9 mouse cellular contexts compared by ENCODE assay signal in genomic region chr5:124059677-124060076, GRCm38 (mm10). TPM values are rescaled to one million over a fixed set of nuclear protein-coding genes. Genes with fewer than 3 reads are reported as not detected.
DNase-seq lines count a peak whose midpoint lies in the region; ATAC-seq and TF ChIP-seq lines count a peak whose summit lies in the region.
"Had no signal": no experiment of that assay in that cellular context is flagged by ENCODE, and none has a peak within 500 bp of the region (broad histone marks: within the 10 kb centered on the region; RNA-seq: fewer than 3 reads in every experiment).

No protein-coding gene starts in this region.

- peaks cover 22% of the 10 kb centered on the region for H3K4me1 ChIP-seq in heart, embryonic 12.5 days (replicated peaks)
- no peaks in the 10 kb centered on the region; the same call in 1 of the 2 replicates for H3K4me1 ChIP-seq in spleen, adult 2 months (ENCODE audit: control insufficient read depth, insufficient read depth, insufficient read length)
- peaks cover 3% of the 10 kb centered on the region; the same call in 1 of the 2 replicates for H3K4me1 ChIP-seq in liver, embryonic 11.5 days (replicated peaks; ENCODE audit: control insufficient read depth, insufficient read depth, low read length)

- peaks cover 9% of the 10 kb centered on the region for H3K27me3 ChIP-seq in heart, embryonic 12.5 days (replicated peaks)
- H3K27me3 ChIP-seq in spleen, adult 2 months (ENCODE audit: control insufficient read depth, insufficient read depth, low read length) = no peaks in the 10 kb centered on the region
- H3K27me3 ChIP-seq in liver, embryonic 11.5 days (replicated peaks; ENCODE audit: control insufficient read depth, insufficient read depth, low read length) = no peaks in the 10 kb centered on the region
- H3K27me3 ChIP-seq: forebrain, embryonic 15.5 days had no signal

- H3K4me2 ChIP-seq in heart, embryonic 12.5 days = no peak overlapping the region
- H3K4me2 ChIP-seq in liver, embryonic 11.5 days = 0 out of 2 replicates have a peak overlapping the region, but pooled peaks have one; percentile 10
- H3K4me2 ChIP-seq: forebrain, embryonic 15.5 days had no signal

- H3K9me3 ChIP-seq in heart, embryonic 12.5 days (replicated peaks) = no peaks in the 10 kb centered on the region
- no peaks in the 10 kb centered on the region for H3K9me3 ChIP-seq in liver, embryonic 11.5 days (ENCODE audit: control insufficient read depth, low read length)
- H3K9me3 ChIP-seq: forebrain, embryonic 15.5 days had no signal

- H3K9ac ChIP-seq in heart, embryonic 12.5 days = no peak overlapping the region
- no peak overlapping the region for H3K9ac ChIP-seq in liver, embryonic 11.5 days (ENCODE audit: low read depth, low read length)
- H3K9ac ChIP-seq: forebrain, embryonic 15.5 days had no signal

- no peaks in the 10 kb centered on the region for H3K36me3 ChIP-seq in heart, embryonic 12.5 days
- H3K36me3 ChIP-seq in spleen, adult 2 months (ENCODE audit: control insufficient read depth, insufficient read depth, low read length) = no peaks in the 10 kb centered on the region
- H3K36me3 ChIP-seq in liver, embryonic 11.5 days (ENCODE audit: control insufficient read depth, insufficient read depth, low read length) = no peaks in the 10 kb centered on the region
- H3K36me3 ChIP-seq: forebrain, embryonic 15.5 days had no signal

- TF ChIP-seq POLR2A in spleen, adult 2 months (IDR thresholded peaks at IDR 0.05; ENCODE audit: low read depth, low read length) = no peak

- ATAC-seq in heart, embryonic 12.5 days (ENCODE audit: insufficient number of reproducible peaks, low FRiP score) = no peak; the same call in 1 of the 2 replicates
- no peak for ATAC-seq in liver, embryonic 11.5 days (replicated peaks; ENCODE audit: low FRiP score)
- ATAC-seq: forebrain, embryonic 15.5 days had no signal

- no peak overlapping the region for H3K4me3 ChIP-seq in heart, embryonic 12.5 days
- H3K4me3 ChIP-seq in spleen, adult 2 months (ENCODE audit: extremely low read depth, insufficient read depth, insufficient read length) = no peak overlapping the region; the same call in 1 of the 2 replicates
- no peak overlapping the region for H3K4me3 ChIP-seq in liver, embryonic 11.5 days (ENCODE audit: low read depth, low read length)
- H3K4me3 ChIP-seq: forebrain, embryonic 15.5 days had no signal

- no peak for TF ChIP-seq CTCF in spleen, adult 2 months (IDR thresholded peaks at IDR 0.05; ENCODE audit: extremely low read depth, insufficient read depth, insufficient read length, insufficient replicate concordance)

- H3K27ac ChIP-seq in heart, embryonic 12.5 days (ENCODE audit: poor library complexity, severe bottlenecking) = no peak overlapping the region
- peak overlapping the region; percentile 48; the same call in 1 of the 2 replicates for H3K27ac ChIP-seq in spleen, adult 2 months (ENCODE audit: insufficient read depth, low read length)
- peak overlapping the region; percentile 34; the same call in 1 of the 2 replicates for H3K27ac ChIP-seq in liver, embryonic 11.5 days (ENCODE audit: low read depth, low read length)
- H3K27ac ChIP-seq: forebrain, embryonic 15.5 days had no signal

- DNase-seq in heart, adult 11 months = peak; percentile 98
- DNase-seq in spleen, adult 2 months (ENCODE audit: low read depth in 1 of 2, low spot score in 2 of 2) = no peak
- DNase-seq in spleen, adult 18-20 months = no peak
- no peak for DNase-seq in liver, embryonic 11.5 days (ENCODE audit: low spot score)
- no peak for DNase-seq in frontal cortex, postnatal 25 days (ENCODE audit: low spot score in 2 of 2)
- no peak for DNase-seq in layer of hippocampus, postnatal 36 days
- no peak for DNase-seq in thymus, postnatal 36 days

- WGBS in heart, embryonic 12.5 days = 40% methylated on average over 5 of the region's 5 CpGs
- 32% methylated on average over 5 of the region's 5 CpGs for WGBS in spleen, adult 2 months
- 50% methylated on average over 5 of the region's 5 CpGs for WGBS in liver, embryonic 11.5 days

RNA-seq across cellular contexts. Expression of gene Vps37b, which starts 27.6 kb away (rescaled TPM):
- polyA plus RNA-seq in heart, embryonic 12.5 days (2016; fragmentation: Nextera tagmentation; extraction: Ambion mirVana) = 61.9 and 64.4 TPM in 2 replicates
- 58.1 and 72.8 TPM in 2 replicates for polyA plus RNA-seq in spleen, adult 2 months (2012; rRNA removed)
- 31.3 TPM in 2 replicates for polyA plus RNA-seq in liver, embryonic 11.5 days (2014; fragmentation: Nextera tagmentation; extraction: Ambion mirVana)
- total RNA-seq in layer of hippocampus, postnatal 36 days (2021) = 10 to 100 TPM; 32.6 to 40.8 TPM

RNA-seq across cellular contexts. Expression of gene Abcb9, which starts 35.9 kb away (rescaled TPM):
- 1.6 and 1.7 TPM in 2 replicates for polyA plus RNA-seq in heart, embryonic 12.5 days (2016; fragmentation: Nextera tagmentation; extraction: Ambion mirVana)
- 7.0 and 7.8 TPM in 2 replicates for polyA plus RNA-seq in spleen, adult 2 months (2012; rRNA removed)
- polyA plus RNA-seq in liver, embryonic 11.5 days (2014; fragmentation: Nextera tagmentation; extraction: Ambion mirVana) = 4.1 and 4.8 TPM in 2 replicates
- total RNA-seq in layer of hippocampus, postnatal 36 days (2021) = 10 to 100 TPM; 27.2 to 30.7 TPM

RNA-seq across cellular contexts. Expression of gene Ogfod2, which starts 52.4 kb away (rescaled TPM):
- polyA plus RNA-seq in heart, embryonic 12.5 days (2016; fragmentation: Nextera tagmentation; extraction: Ambion mirVana) = 16.1 and 17.0 TPM in 2 replicates
- 35.5 and 52.0 TPM in 2 replicates for polyA plus RNA-seq in spleen, adult 2 months (2012; rRNA removed)
- 23.3 and 29.0 TPM in 2 replicates for polyA plus RNA-seq in liver, embryonic 11.5 days (2014; fragmentation: Nextera tagmentation; extraction: Ambion mirVana)
- 10 to 100 TPM; 34.1 to 36.2 TPM for total RNA-seq in layer of hippocampus, postnatal 36 days (2021)

RNA-seq across cellular contexts. Expression of gene Arl6ip4, which starts 56.2 kb away (rescaled TPM):
- polyA plus RNA-seq in heart, embryonic 12.5 days (2016; fragmentation: Nextera tagmentation; extraction: Ambion mirVana) = 69.7 and 78.8 TPM in 2 replicates
- 28.2 and 36.0 TPM in 2 replicates for polyA plus RNA-seq in spleen, adult 2 months (2012; rRNA removed)
- 122 and 138 TPM in 2 replicates for polyA plus RNA-seq in liver, embryonic 11.5 days (2014; fragmentation: Nextera tagmentation; extraction: Ambion mirVana)
- 10 to 100 TPM; 52.6 to 57.5 TPM for total RNA-seq in layer of hippocampus, postnatal 36 days (2021)
